Mouse (Mus musculus) midbrain, embryonic 15.5 days (tissue): ENCODE measurements at regions not wholly inside any gene's neighbourhood (a gene's known extent, or its start where the extent isn't known, plus 50 kb on each side); places are given as distances from the start of the nearest gene placed in this dataset.
"Not testable (repeated sequence)": the region's sequence is repeated elsewhere in the genome, so short reads cannot be mapped to it uniquely, and the experiment has no call there.

Experiments
- ATAC-seq: fragments of 200-750 bp; cut with Nextera tagmentation; replicated peaks from 2 replicates; pipeline ENCODE4 v1.8.0; 2017; ENCODE audit warnings: moderate TSS enrichment
- H3K27ac ChIP-seq: fragments of 300-500 bp; sonication (generic); 2 replicates; pipeline ENCODE4 v1.5.1; 2015; ENCODE audit warnings: mild to moderate bottlenecking, inconsistent platforms
- H3K27me3 ChIP-seq: fragments of 300-500 bp; sonication (generic); replicated peaks from 2 replicates; pipeline ENCODE4 v1.6.1; 2015; ENCODE audit warnings: inconsistent platforms
- H3K36me3 ChIP-seq: fragments of 300-500 bp; sonication (generic); replicated peaks from 2 replicates; pipeline ENCODE4 v1.6.1; 2015; ENCODE audit warnings: inconsistent platforms
- H3K4me1 ChIP-seq: fragments of 300-500 bp; sonication (generic); 2 replicates; pipeline ENCODE4 v1.6.1; 2015; ENCODE audit warnings: inconsistent platforms
- H3K4me2 ChIP-seq: fragments of 300-500 bp; sonication (generic); 2 replicates; pipeline ENCODE4 v1.6.1; 2015; ENCODE audit warnings: inconsistent platforms, mild to moderate bottlenecking, moderate library complexity
- H3K4me3 ChIP-seq: fragments of 300-500 bp; sonication (generic); 2 replicates; pipeline ENCODE4 v1.5.1; 2015; ENCODE audit warnings: mild to moderate bottlenecking, inconsistent platforms
- H3K9ac ChIP-seq: fragments of 300-500 bp; sonication (generic); 2 replicates; pipeline ENCODE4 v1.6.1; 2015; ENCODE audit warnings: mild to moderate bottlenecking, inconsistent platforms
- H3K9me3 ChIP-seq: fragments of 300-500 bp; sonication (generic); 2 replicates; pipeline ENCODE4 v1.6.1; 2016; ENCODE audit warnings: inconsistent platforms
- WGBS: fragments of 180-500 bp; shearing (Covaris S2); methylation state at CpG from one replicate; pipeline ENCODE4 v1.1.7; 2015; ENCODE audit warnings: mixed read lengths; 5-methylcytosine and 5-hydroxymethylcytosine counted together

DNA sequence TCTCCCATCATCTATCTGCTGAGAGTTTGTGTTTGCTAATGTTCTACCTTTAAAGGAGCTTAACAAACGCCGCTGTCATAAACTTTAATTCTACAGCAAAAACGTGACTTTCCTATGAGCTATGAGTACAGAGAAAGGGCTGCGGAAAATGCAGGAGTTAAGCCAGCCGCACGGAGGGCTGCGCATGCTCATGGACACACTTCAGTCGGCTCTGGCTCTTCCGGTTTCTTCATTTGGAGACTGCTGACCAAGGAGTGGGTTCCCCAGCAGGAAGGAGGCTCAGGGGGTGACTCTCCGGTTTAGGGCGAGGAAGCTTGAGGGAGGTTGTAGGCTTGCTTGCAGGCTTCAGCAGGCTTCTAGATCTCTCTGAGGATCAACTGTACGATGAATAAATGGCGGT lies 59.3 kb downstream of the Sox2 start:
- no peak for ATAC-seq
- no peaks in the 10 kb centered on the region for H3K36me3 ChIP-seq
- H3K4me1 ChIP-seq = no peaks in the 10 kb centered on the region
- H3K9me3 ChIP-seq = no peaks in the 10 kb centered on the region
- H3K27ac ChIP-seq = no peak overlapping the region
- no peak overlapping the region for H3K4me2 ChIP-seq
- H3K27me3 ChIP-seq = no peaks in the 10 kb centered on the region
- no peak overlapping the region for H3K4me3 ChIP-seq
- no peak overlapping the region for H3K9ac ChIP-seq
- 90% methylated on average over 13 of the region's 13 CpGs for WGBS

DNA sequence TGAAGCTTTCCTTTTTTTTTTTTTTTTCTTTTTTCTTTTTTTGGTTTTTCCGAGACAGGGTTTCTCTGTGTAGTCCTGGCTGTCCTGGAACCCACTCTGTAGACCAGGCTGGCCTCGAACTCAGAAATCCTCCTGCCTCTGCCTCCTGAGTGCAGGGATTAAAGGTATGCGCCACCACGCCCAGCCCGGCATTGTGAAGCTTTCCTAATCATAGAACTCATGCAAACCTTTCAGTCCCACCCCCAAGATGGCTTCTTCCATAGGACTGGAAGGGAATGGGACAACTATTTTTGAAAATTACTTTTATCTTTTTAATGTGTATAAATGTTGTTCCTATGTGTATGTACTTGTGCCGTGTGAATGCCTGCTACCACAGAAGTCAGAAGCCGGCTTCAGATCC lies 61.9 kb downstream of the Sox2 start:
- H3K4me3 ChIP-seq, H3K4me1 ChIP-seq, H3K36me3 ChIP-seq, ATAC-seq, H3K9me3 ChIP-seq, H3K27me3 ChIP-seq, H3K4me2 ChIP-seq, H3K9ac ChIP-seq, H3K27ac ChIP-seq: not testable (repeated sequence)
- WGBS = 95% methylated on average over 7 of the region's 7 CpGs

DNA sequence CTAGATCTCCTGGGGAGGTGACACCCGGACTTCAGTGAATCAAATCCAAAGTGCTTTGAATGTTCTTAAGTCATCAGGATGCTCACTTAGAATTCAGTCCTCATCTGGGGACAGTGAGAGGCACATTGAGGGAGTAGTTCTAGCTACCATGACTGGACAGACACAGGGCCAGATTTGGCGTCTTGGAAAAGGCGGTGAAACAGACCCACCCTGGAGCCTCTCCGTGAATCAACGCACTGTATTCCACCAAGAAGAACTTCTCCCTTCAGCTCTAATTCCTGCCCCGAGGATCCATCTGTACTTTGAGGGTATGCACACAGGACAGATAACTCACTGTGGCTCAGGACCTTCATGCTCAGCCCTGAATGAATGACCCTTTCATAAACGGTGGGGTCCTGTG lies 72.3 kb downstream of the Sox2 start:
- no peak overlapping the region for H3K27ac ChIP-seq
- WGBS = 89% methylated on average over 7 of the region's 7 CpGs
- no peak overlapping the region for H3K4me2 ChIP-seq
- H3K9ac ChIP-seq = no peak overlapping the region
- no peak for ATAC-seq
- no peaks in the 10 kb centered on the region for H3K4me1 ChIP-seq
- no peaks in the 10 kb centered on the region for H3K27me3 ChIP-seq
- no peaks in the 10 kb centered on the region for H3K36me3 ChIP-seq
- H3K4me3 ChIP-seq = no peak overlapping the region
- no peaks in the 10 kb centered on the region for H3K9me3 ChIP-seq

DNA sequence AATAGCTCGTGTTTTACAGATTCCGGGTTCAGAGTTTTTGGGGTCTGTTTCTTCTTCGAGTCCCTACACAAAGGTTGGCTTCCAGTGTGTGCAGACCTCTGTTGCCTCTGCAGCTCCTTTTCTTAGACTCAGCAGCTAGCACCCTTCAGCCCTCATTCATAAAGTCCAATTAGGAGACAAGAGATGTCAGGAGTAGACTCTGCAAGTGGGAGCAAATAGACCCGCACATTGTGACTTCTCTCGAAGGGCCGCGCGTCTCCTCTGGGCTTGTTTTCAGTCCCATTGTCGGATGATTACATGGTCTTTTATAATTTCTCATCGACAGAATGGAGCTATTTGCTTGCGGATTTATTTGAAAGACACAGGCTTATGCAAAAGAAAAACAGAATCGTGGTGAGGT lies 76.8 kb downstream of the Sox2 start:
- ATAC-seq = no peak
- no peak overlapping the region for H3K27ac ChIP-seq
- H3K4me3 ChIP-seq = no peak overlapping the region
- H3K4me2 ChIP-seq = no peak overlapping the region
- WGBS = 26% methylated on average over 12 of the region's 12 CpGs
- H3K36me3 ChIP-seq = no peaks in the 10 kb centered on the region
- H3K9ac ChIP-seq = no peak overlapping the region
- no peaks in the 10 kb centered on the region; the same call in 1 of the 2 replicates for H3K27me3 ChIP-seq
- H3K9me3 ChIP-seq = no peaks in the 10 kb centered on the region
- no peaks in the 10 kb centered on the region for H3K4me1 ChIP-seq

DNA sequence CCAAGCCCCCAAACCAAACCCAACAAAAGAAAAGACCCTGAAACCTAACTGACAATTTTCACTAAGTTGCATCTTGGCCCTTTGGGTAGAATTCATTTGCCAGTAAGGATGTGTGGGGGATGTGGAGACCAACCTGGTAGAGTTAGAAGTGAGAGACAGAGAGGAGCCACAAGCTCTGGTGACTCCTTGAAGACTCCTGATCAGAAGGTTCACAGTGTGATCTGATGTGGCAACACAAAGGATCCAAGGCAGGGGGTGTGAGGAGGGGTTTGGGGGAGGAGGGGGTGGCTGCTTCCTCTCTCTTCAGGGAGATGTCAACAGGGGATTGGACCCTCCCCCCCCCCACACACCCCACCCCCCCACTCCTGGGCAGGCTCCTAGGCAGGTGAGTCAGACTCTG lies 78.1 kb downstream of the Sox2 start:
- Histone ChIP-seq H3K27me3 (no peaks in the 10 kb centered on the region; the same call in 1 of the 2 replicates), H3K9me3 (no peaks in the 10 kb centered on the region), H3K4me3 (no peak overlapping the region), H3K4me1 (no peaks in the 10 kb centered on the region), H3K27ac (no peak overlapping the region), H3K9ac (no peak overlapping the region), H3K36me3 (no peaks in the 10 kb centered on the region), H3K4me2 (no peak overlapping the region)
- ATAC-seq = no peak

DNA sequence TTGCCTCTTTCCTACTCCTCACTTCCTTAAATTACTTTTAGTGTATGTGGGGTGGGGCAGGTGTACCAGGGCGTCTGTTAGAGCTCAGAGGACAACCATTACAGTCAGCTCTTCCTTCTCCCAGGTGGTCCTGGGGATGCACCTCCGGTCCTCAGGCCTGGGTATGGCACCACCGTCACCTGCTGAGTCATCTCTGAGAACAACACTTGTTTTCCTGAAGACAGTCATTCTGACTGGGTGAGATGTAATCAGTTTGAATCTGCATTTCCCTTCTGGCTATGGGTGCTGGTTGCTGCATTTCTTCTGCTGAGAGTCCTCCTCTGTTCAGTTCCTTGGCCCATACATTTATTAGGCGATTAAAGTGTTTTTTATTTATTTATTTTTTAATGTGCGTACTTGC lies 84.8 kb downstream of the Sox2 start:
- Histone ChIP-seq H3K27ac (no peak overlapping the region), H3K9ac (no peak overlapping the region), H3K9me3 (no peaks in the 10 kb centered on the region), H3K27me3 (no peaks in the 10 kb centered on the region), H3K4me2 (no peak overlapping the region), H3K4me1 (no peaks in the 10 kb centered on the region), H3K4me3 (no peak overlapping the region), H3K36me3 (no peaks in the 10 kb centered on the region)
- WGBS = 91% methylated on average over 5 of the region's 5 CpGs
- no peak for ATAC-seq

DNA sequence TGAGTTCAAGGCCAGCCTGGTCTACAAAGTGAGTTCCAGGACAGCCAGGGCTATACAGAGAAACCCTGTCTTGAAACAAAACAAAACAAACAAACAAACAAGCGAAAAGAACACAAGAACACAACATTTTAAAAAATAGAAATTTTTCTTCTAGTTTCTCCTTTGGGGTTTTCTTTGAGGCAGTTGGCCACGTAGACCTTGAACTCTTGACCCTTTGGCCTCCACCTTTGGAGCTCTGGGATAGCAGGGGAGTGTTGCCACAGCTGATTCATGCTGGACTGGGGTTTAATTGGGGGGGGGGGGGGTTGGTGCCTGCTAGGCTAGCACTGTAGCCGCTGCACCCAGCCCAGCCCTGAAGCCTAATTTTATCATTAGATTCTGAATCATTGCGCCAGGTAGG lies 87.8 kb downstream of the Sox2 start:
- H3K27ac ChIP-seq = no peak overlapping the region
- H3K9ac ChIP-seq = no peak overlapping the region
- no peaks in the 10 kb centered on the region for H3K9me3 ChIP-seq
- H3K4me2 ChIP-seq = no peak overlapping the region
- H3K36me3 ChIP-seq = no peaks in the 10 kb centered on the region
- no peak overlapping the region for H3K4me3 ChIP-seq
- WGBS = 92% methylated on average over 4 of the region's 4 CpGs
- no peaks in the 10 kb centered on the region for H3K4me1 ChIP-seq
- no peaks in the 10 kb centered on the region for H3K27me3 ChIP-seq
- no peak for ATAC-seq

DNA sequence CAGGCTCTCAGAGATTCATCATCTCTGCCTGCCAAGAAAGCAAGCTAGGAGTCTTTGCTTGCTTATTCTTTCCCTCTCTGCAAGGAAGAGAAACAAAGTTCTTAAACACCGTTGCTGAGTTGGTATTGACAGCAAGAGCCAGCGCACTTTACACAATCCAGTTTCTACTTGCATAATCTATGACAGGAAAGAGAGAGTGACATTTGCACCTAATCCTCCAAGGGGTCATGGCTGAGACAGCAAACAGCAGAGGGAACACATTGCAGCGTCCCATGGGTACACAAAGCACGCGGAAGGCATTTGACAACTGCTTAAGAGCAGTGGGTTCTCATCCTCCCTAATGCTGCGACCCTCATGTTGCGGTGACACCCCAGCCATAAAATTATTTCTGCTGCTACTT lies 88.7 kb downstream of the Sox2 start:
- no peaks in the 10 kb centered on the region for H3K36me3 ChIP-seq
- H3K4me2 ChIP-seq = no peak overlapping the region
- no peak overlapping the region for H3K4me3 ChIP-seq
- ATAC-seq = no peak
- no peaks in the 10 kb centered on the region for H3K4me1 ChIP-seq
- no peak overlapping the region for H3K9ac ChIP-seq
- no peaks in the 10 kb centered on the region for H3K9me3 ChIP-seq
- H3K27ac ChIP-seq = no peak overlapping the region
- H3K27me3 ChIP-seq = no peaks in the 10 kb centered on the region
- 49% methylated on average over 7 of the region's 7 CpGs for WGBS

DNA sequence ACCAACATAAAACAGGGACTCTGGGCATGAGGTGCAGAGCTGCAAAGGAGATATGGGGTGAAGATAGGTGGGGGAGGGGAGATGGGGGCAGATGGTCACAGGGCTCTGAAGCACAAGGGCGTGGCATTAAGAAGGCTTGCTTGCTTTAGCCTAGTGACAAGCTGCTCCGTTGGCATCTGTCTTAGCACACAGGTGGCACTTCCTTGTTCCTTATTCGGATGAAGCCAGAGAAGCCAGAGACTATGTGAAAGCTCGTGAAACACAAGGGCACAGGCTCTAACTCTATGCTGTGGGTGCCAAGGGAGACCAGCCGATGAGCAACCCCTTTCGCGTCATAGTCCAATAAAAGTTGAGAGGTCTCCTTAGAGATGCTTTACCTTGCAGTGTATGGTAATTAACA lies 89.5 kb downstream of the Sox2 start:
- no peaks in the 10 kb centered on the region for H3K9me3 ChIP-seq
- no peak overlapping the region for H3K27ac ChIP-seq
- H3K36me3 ChIP-seq = no peaks in the 10 kb centered on the region
- H3K9ac ChIP-seq = no peak overlapping the region
- no peak for ATAC-seq
- no peak overlapping the region for H3K4me3 ChIP-seq
- H3K4me2 ChIP-seq = no peak overlapping the region
- no peaks in the 10 kb centered on the region for H3K27me3 ChIP-seq
- WGBS = 78% methylated on average over 7 of the region's 7 CpGs
- no peaks in the 10 kb centered on the region for H3K4me1 ChIP-seq

DNA sequence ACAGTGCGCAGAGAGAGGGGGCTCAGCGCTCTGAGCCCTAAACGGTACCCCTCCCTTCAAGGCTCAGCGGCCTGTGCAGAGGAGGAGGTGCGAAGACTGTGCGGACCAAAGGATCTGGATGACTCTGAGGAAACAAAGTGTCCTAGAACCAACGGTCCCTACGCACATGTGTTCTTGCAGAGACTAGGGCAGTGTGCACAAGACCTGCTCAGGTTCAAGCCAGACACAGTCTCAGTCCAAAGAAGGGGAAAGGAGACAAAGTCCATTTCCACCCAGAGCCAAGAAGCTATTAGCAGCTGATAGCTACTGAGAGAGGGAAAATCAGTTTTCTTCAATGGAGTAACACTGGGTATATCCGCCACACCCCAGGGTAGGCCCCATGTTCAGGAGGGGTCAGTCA lies 89.9 kb downstream of the Sox2 start:
- ATAC-seq = no peak
- Histone ChIP-seq H3K4me2 (no peak overlapping the region), H3K27me3 (no peaks in the 10 kb centered on the region), H3K9ac (no peak overlapping the region), H3K36me3 (no peaks in the 10 kb centered on the region), H3K4me1 (no peaks in the 10 kb centered on the region), H3K27ac (no peak overlapping the region), H3K4me3 (no peak overlapping the region), H3K9me3 (no peaks in the 10 kb centered on the region)
- 93% methylated on average over 9 of the region's 9 CpGs for WGBS

DNA sequence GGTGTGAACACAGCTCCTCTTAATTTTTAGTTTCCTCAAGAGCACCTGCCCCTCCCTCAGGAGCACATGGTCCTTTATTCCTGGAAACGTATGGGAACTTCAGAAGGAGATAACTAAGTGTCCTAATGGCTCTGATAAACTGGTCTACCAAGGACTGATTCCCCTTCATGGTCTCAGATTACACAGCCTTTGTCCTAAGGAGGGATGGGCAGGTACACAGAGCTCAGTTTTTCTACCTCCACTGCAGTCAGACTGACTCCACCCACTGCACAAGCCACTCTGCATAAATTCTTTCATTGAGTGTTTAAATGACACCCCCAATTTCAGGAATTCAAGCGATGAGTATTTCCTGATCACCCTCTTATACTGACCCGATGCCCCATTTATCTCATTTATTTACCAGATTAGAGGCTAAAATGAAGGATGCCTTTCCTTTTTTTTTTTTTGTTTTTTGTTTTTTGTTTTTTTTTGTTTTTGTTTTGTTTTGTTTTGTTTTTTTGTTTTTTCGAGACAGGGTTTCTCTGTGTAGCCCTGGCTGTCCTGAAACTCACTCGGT lies 95.1 kb downstream of the Sox2 start:
- no peaks in the 10 kb centered on the region for H3K27me3 ChIP-seq
- no peak overlapping the region for H3K4me3 ChIP-seq
- H3K9me3 ChIP-seq = no peaks in the 10 kb centered on the region
- H3K36me3 ChIP-seq = no peaks in the 10 kb centered on the region
- WGBS = 81% methylated on average over 5 of the region's 5 CpGs
- ATAC-seq = no peak
- no peak overlapping the region for H3K9ac ChIP-seq
- H3K4me1 ChIP-seq = no peaks in the 10 kb centered on the region
- no peak overlapping the region for H3K27ac ChIP-seq
- H3K4me2 ChIP-seq = no peak overlapping the region

DNA sequence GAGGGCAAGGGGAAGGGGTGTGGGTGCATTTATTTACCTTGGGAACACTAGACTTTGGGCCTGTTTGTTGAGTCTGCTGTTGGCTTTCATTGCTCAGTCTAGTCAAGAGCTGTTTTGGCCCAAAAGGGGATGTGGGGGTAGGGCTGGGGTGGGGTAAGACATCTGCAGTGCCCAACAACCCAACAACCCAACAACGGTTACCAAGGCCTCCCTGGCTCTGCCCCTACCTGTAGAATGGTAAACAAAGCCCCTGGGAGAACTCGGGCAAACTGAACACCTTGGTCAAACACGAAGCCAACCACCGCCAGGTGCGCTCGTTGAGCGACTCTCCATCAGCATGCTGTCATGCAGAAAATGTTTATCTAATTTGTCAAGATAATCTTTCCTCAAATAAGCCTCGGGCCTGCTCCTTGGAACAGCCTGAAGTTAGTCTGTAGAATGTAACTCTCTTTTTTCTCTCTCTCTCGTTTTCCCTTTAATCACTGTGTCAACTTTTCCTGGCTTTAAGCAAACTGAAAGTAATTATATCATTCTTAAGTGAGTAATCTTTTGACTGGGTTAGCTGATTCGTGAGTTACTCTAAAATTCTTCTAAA lies 97.4 kb downstream of the Sox2 start:
- WGBS = 85% methylated on average over 10 of the region's 10 CpGs
- H3K4me1 ChIP-seq = no peaks in the 10 kb centered on the region
- no peak overlapping the region for H3K27ac ChIP-seq
- no peaks in the 10 kb centered on the region for H3K27me3 ChIP-seq
- H3K4me3 ChIP-seq = no peak overlapping the region
- H3K9ac ChIP-seq = no peak overlapping the region
- H3K4me2 ChIP-seq = no peak overlapping the region
- H3K9me3 ChIP-seq = no peaks in the 10 kb centered on the region
- H3K36me3 ChIP-seq = no peaks in the 10 kb centered on the region
- ATAC-seq = no peak

DNA sequence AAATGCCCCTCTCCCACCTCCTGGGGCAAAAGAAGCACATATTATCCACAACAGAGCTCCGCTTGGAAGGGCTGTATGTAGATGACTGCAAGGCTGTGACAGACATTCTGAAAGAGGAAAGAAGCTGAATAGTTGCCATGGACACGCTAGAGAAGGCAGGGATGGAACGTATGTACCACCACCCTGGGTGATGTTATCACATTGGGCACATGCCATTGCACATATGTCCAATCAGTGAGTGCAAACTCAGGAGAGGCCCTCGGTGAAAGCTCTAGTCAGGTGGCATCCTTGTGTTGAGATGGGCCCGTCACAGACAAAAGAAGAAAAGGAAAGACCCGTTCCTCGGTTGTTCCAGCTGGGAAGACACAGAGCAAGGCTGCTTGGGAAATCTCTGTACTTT lies 99.8 kb downstream of the Sox2 start:
- Histone ChIP-seq H3K4me2 (no peak overlapping the region), H3K27me3 (no peaks in the 10 kb centered on the region), H3K4me1 (no peaks in the 10 kb centered on the region), H3K4me3 (no peak overlapping the region), H3K9ac (no peak overlapping the region), H3K9me3 (no peaks in the 10 kb centered on the region), H3K27ac (no peak overlapping the region), H3K36me3 (no peaks in the 10 kb centered on the region)
- ATAC-seq = no peak
- WGBS = 44% methylated on average over 7 of the region's 7 CpGs
